Mouse (Mus musculus): ENCODE results near the gene Ugt2a1. TPM values are rescaled to one million over a fixed set of nuclear protein-coding genes. Genes with fewer than 3 reads are reported as not detected.

Ugt2a1 gene
- not detected for polyA plus RNA-seq (2017; shearing (Covaris generic))

GRCm38 (mm10) chr5:87490771-87491170 is at the start of gene Ugt2a1:
Ugt2a1 (minus strand) TSS chr5:87490871.

GRCm38 (mm10) chr5:87538111-87538510 is 47.4 kb upstream of the Ugt2a1 start, which contains the start of gene Sult1b1:
Sult1b1 (minus strand) TSS chr5:87538195.

GRCm38 (mm10) chr5:87486706-87487105 is 4.0 kb downstream of the Ugt2a1 start, which contains the start of gene Gm43638:
Gm43638 (minus strand) TSS chr5:87486806.

GRCm38 (mm10) chr5:87482160-87482559 is 8.5 kb downstream of the Ugt2a1 start, which contains the start of gene Ugt2a2:
Ugt2a2 (minus strand) TSS chr5:87482260.

GRCm38 (mm10) chr5:87424041-87424440 is 66.6 kb downstream of the Ugt2a1 start, which contains the start of gene Ugt2b38:
Ugt2b38 (minus strand) TSS chr5:87424203.

Other genes with a start within 250 kb of the Ugt2a1 start
- not detected for gene Ugt2b37, start 236.1 kb downstream of the Ugt2a1 start, polyA plus RNA-seq (2017; shearing (Covaris generic))
- gene Ugt2a3, start 153.7 kb downstream of the Ugt2a1 start, polyA plus RNA-seq (2017; shearing (Covaris generic)): not detected
- not detected for gene Ugt2b38, start 66.7 kb downstream of the Ugt2a1 start, polyA plus RNA-seq (2017; shearing (Covaris generic))
- not detected for gene Ugt2a2, start 8.6 kb downstream of the Ugt2a1 start, polyA plus RNA-seq (2017; shearing (Covaris generic))
- not detected for gene Gm43638, start 4.1 kb downstream of the Ugt2a1 start, polyA plus RNA-seq (2017; shearing (Covaris generic))
- not detected for gene Sult1b1, start 47.3 kb upstream of the Ugt2a1 start, polyA plus RNA-seq (2017; shearing (Covaris generic))
- gene Sult1d1, start 78.2 kb upstream of the Ugt2a1 start, polyA plus RNA-seq (2017; shearing (Covaris generic)): not detected
- gene Sult1e1, start 100.7 kb upstream of the Ugt2a1 start, polyA plus RNA-seq (2017; shearing (Covaris generic)): not detected
- gene Csn1s1, start 175.3 kb upstream of the Ugt2a1 start, polyA plus RNA-seq (2017; shearing (Covaris generic)): not detected
- not detected for gene Csn2, start 208.8 kb upstream of the Ugt2a1 start, polyA plus RNA-seq (2017; shearing (Covaris generic))

All from CD4-positive, CD25-positive, alpha-beta regulatory T cell, adult 9 weeks (primary cell).